Mouse (Mus musculus) myocyte (in vitro differentiated cells): ENCODE data around the gene 4921524J17Rik.

Experiments
- CEBPB ChIP-seq: IDR thresholded peaks from 2 replicates; pipeline ENCODE4 v1.6.1; 2011; ENCODE audit warnings: mild to moderate bottlenecking, moderate library complexity; ENCODE audit not compliant: poor library complexity, insufficient read depth, severe bottlenecking
- E2F4 ChIP-seq: IDR thresholded peaks from one replicate; pipeline ENCODE4 v1.6.1; 2011; ENCODE audit warnings: mild to moderate bottlenecking, control low read depth, moderate library complexity; ENCODE audit not compliant: insufficient read depth
- MAX ChIP-seq: IDR thresholded peaks from one replicate; pipeline ENCODE4 v1.6.1; 2011; ENCODE audit warnings: low read depth, mild to moderate bottlenecking, control low read depth
- POLR2A ChIP-seq: IDR thresholded peaks from one replicate; pipeline ENCODE4 v1.6.1; 2011; ENCODE audit warnings: low read depth, mild to moderate bottlenecking, control low read depth, moderate library complexity; ENCODE audit not compliant: insufficient read length
- USF1 ChIP-seq: IDR thresholded peaks from one replicate; pipeline ENCODE4 v1.6.1; 2011; ENCODE audit warnings: low read depth, mild to moderate bottlenecking, control low read depth, moderate library complexity

- TF ChIP-seq POLR2A (no peak), USF1 (no peak), CEBPB (no peak), E2F4 (no peak), MAX (no peak)
These were observed 8.9 kb upstream of the 4921524J17Rik start for GRCm38 (mm10) chr8:85441564-85441963.
